Mouse (Mus musculus): ENCODE data around the gene Ctrl. TPM values are rescaled to one million over a fixed set of nuclear protein-coding genes. Genes with fewer than 3 reads are reported as not detected.

Gene Ctrl
- total RNA-seq, 2 experiments from 2014 or later = 0.90 to 1.5 TPM

DNA sequence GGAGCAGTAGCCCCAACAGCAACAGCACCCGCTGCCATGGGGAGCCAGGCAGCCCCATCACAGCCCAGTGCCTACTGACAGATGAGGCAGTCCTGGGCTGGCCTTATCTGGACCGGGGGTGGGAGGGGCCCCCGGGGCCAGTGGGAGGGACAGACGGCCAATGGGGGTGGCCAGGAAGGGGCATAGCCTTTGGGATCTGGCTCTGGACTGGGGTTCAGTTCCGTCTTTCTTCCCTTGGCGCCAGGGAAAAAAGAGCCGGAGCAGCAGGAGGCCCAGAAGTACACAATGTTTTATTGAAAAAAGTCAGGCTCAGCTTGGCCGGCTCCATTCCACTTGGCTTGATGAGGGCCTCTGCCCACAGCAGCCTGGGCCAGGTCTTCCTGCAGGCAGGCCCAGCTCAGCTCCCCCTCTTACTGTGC lies 9.7 kb upstream of the Ctrl start, which contains the start of gene Lcat:
Gene Lcat (minus strand): TSS at position 62 of the 419 bp plus-strand sequence.
- intact Hi-C loops (cut with DNase I) = no loop called here
- peak; percentile 49 to 53 for DNase-seq (ENCODE audit: extremely low spot score in 1 of 2, low spot score in 2 of 2)

DNA sequence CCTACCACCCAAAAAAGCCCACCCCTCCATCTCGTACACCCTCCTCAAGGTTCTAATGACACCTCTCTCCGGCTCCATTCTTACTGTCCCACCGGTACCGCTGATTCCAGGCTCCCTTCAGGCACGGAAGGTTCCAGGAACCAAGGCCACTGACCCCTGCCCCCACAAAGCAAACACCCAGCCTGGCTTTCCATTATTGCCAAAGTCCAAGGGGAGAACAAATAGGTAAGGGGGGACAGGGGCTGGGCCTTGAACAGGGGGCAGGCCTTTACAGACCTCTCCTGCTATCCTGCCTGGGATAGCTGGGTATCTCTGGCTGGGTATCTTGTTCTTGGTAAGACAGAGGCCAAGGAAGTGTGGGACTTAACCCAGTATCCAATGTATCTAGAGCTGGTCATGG lies 8.9 kb upstream of the Ctrl start:
- intact Hi-C loops (cut with DNase I) = no loop called here
- DNase-seq (ENCODE audit: extremely low spot score in 1 of 2, low spot score in 2 of 2) = no peak

DNA sequence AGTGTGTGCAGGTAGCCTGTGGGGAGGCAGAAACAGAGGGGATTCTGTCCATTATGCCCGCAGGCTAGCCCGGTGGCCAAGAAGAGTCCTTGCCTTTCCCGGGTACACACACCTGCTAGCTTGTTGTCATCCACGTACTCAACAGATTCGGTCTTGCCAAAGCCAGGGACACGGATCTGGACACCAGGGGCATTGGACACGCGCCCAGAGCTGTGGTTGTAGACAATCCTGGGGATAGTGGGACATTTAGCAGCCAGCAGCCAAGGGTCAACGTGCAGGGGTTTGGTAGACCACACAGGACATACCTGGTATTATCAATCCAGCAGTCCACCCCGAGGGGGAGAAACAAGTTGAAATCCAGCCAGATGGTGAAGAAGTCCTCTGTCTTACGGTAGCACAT lies 8.4 kb upstream of the Ctrl start:
- intact Hi-C loops (cut with DNase I) = no loop called here
- DNase-seq (ENCODE audit: extremely low spot score in 1 of 2, low spot score in 2 of 2) = no peak

DNA sequence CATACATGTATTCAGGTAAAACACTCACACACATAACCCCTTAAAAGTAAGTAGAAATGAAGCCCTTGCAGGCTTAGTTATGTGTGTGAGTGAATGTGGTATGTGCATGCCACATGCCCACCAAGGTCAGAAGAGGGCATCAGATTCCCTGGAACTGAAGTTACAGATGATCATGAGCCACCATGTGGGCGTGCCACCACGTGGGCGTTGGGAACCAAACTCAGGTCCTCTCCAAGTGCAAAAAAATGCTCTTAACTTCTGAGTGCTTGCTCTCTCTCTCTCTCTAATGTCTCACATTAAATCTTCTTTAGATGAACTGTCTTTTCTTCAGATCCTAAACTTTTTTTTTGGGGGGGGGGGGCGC lies 4.6 kb upstream of the Ctrl start, which contains the start of gene Psmb10:
Gene Psmb10 (minus strand): TSS at position 139 of the 364 bp plus-strand sequence.
- intact Hi-C loops (cut with DNase I) = loop anchor here (5.0 to 10.0 kb wide), 2 partner anchors 36 to 83 kb away; partner anchors contain the start of genes Cenpt, Pskh1 and Thap11
- DNase-seq (ENCODE audit: extremely low spot score in 1 of 2, low spot score in 2 of 2) = no peak

DNA sequence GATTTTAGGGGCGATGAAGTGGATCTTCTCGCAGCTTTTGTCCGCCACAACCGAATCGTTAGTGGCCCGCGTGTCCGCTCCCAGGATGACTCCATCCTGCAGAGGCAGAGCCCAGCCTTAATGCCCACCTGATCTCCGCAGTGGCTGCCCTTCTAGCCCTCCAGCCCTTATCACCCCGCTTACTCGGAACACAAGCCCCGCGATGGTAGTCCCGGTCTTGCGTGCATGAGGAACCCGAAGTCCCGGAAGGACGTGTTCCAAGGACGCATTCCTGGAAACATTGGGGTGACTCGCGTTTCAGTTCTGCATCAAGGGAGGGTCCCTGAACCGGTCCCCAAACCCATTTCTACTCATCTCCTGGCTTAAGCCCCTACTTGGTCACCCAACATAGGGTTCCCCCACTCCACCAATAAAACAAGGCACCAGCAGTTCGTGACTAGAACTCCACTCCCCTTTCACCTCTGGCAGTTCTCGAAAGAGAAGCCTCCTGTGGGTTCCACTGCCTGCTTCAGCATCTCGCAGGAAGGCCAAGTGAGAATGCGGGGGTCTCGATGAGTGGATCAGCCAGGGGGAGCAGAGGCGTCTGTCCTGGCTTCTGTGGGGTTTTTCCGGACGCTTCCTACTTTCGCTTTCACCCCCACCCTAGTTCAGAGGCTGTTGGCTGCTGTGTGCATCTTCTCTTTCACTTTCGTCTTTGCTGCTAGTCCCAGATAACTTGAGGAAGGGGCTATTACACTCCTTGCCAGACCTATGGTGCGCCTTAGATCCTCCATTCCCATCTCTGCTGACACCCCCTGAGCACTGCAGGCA lies 4.0 kb upstream of the Ctrl start:
- DNase-seq (ENCODE audit: extremely low spot score in 1 of 2, low spot score in 2 of 2) = peak; percentile 36 to 57
- intact Hi-C loops (cut with DNase I) = loop anchor here (5.0 to 10.0 kb wide), 2 partner anchors 35 to 83 kb away; partner anchors contain the start of genes Cenpt, Pskh1 and Thap11

DNA sequence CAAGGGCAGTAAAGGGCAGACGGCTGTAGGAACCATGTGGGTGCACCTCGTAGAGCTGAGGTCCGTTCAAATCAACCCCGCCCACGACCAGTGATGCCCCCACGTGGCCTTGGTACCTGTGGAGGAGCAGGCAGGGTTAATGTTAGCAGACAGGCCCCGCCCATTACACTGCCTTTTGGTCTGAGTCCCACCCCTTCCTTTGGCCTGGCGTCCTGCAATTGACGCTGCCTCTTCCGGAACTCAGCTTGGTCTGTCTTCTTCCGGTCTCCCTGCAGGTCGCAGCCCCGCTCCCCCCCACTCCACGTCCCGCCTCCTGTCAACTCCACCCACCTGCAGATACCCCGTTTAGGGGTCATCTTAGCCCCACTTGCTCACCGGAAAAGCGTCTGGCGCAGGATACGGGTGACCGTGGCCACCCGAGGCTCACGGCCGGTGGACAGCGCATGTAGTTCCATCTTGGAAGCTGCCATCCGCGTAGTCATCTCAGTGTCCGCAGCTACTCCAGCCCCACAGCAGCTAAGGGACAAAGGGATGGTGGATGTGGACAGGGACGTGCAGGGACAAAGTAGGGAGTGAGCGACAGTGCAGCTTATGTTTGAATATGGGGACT lies 3.3 kb upstream of the Ctrl start:
- peak; percentile 84 to 94 for DNase-seq (ENCODE audit: extremely low spot score in 1 of 2, low spot score in 2 of 2)
- intact Hi-C loops (cut with DNase I) = loop anchor here (5.0 to 10.0 kb wide), 2 partner anchors 35 to 82 kb away; partner anchors contain the start of genes Cenpt, Pskh1 and Thap11

DNA sequence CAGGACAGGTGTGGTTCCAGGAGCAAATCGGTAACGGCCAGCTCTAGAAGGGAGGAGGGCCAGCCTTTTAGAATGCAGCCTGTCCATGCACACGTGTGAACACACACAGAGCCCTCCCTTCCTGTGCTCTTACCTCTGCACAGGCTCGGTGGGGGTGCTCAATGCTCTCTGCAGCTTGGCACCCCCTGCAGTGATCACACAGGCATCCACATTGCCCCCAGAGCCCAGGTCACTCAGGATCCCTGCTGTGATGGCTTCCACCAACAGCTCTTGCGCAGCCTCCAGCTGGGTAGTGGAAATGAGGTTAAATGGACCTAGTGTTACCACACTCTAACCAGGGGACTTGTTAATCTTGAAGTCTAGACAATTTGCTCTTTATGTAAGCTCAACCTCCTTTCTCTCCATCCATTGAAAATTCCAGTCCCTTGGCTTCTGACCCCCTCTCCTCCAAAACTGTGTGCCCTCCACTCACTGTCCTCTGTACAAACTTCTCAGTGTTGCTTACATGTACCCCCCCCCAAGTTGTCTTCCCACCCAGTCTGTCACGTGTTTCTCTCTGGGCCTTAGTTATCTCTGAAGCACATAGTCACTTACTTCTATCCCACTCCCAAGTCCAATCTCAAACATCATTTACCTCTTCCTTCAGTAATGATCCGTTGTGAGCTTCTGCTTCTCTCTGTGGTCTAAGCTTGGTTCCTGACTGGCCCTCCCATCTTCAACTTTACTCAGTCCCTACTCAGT lies 2.4 kb upstream of the Ctrl start:
- no peak for DNase-seq (ENCODE audit: extremely low spot score in 1 of 2, low spot score in 2 of 2)
- intact Hi-C loops (cut with DNase I) = loop anchor here (5.0 to 10.0 kb wide), 2 partner anchors 34 to 81 kb away; partner anchors contain the start of genes Cenpt, Pskh1 and Thap11

DNA sequence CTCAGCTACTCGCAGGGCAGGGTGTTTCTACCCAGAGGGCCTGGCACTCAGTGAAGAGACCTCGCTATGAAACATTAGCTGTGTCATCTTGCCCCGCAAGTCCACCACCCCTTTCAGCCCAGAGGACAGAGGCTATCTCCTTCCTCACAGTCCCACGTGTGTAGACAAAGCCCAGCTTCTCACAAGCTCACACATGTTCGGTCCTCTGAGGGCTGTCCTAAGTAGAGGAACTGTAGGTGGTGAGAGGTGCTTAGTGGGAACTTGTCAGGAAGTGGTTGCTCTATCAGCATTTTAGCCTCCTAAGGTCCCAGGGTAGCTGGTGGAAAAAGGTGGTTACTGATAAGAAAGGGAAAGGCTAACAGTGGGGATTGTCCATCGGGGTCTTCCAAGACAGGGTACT lies 1.4 kb upstream of the Ctrl start:
- intact Hi-C loops (cut with DNase I) = loop anchor here (5.0 to 10.0 kb wide), 2 partner anchors 33 to 80 kb away; partner anchors contain the start of genes Cenpt, Pskh1 and Thap11

DNA sequence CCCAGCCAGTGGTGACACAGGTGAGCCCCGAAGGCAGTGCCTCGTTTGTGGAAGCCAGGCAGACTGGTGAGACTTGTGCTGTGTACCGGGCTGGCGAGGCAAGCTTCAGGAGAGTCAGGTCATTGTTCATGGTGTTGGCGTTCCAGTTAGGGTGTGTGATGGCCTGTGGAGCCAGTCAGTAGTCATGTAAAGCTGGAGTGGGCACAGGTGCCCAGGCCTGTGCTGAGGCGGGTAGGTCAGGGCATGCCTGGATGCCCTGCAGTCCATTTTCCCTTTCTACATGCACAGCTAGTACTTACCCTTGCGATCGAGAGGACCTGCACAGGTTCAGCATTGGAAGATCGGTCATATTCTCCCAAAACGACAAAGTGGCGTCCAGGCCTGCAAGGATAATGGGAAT lies 1.1 kb downstream of the Ctrl start:
- intact Hi-C loops (cut with DNase I) = loop anchor here (5.0 to 10.0 kb wide), 3 partner anchors 40 to 220 kb away; partner anchors contain the start of genes Cenpt, Nrn1l and Thap11
- DNase-seq (ENCODE audit: extremely low spot score in 1 of 2, low spot score in 2 of 2) = no peak

More for the DNA sequence above, 1.4 kb upstream of the Ctrl start:
- no peak for DNase-seq (ENCODE audit: extremely low spot score in 1 of 2, low spot score in 2 of 2)

DNA sequence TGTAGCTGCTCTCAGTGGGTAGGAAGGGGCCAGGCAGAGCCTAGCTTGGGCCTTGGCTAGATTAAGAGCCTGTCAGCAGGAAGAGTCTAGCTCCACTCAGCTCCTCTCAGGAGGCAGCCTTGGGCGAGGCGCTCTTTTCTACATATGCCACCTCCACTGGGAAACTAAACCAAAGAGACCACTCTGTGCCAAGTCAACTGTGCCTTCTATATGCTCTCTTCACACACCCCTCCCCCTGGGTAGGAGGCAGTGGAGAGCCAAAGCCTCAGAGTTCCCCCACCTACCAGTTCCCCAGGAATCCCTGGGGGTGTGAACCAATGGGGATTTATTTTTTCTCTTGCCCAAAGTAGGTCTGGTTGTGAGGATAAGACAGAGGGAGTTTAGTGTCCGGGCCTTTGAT lies 2.4 kb downstream of the Ctrl start:
- intact Hi-C loops (cut with DNase I) = loop anchor here (5.0 to 10.0 kb wide), 3 partner anchors 39 to 219 kb away; partner anchors contain the start of genes Cenpt, Nrn1l and Thap11

DNA sequence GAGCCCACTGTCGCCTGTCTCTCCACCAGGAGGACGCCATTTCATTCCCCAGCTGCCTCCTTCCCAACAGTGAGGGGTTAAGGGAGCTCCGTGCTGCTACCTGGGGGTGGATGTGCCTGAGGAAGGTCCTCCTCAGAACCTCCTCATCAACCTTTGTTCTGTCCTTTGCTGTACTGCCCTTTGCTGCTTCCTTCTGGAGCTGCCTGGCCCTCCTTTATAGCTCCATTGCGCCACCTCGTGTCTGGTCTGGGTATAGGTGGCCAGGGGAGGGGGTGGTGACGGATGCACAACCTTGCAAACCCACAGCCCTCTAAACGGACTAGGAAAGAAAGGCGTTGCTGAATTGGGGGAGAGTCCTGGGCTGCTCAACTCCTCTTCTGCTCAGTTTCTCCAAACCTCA lies 3.1 kb downstream of the Ctrl start:
- DNase-seq (ENCODE audit: extremely low spot score in 1 of 2, low spot score in 2 of 2) = peak; percentile 53 to 86
- intact Hi-C loops (cut with DNase I) = loop anchor here (5.0 to 10.0 kb wide), 3 partner anchors 38 to 218 kb away; partner anchors contain the start of genes Cenpt, Nrn1l and Thap11

More for the DNA sequence above, 2.4 kb downstream of the Ctrl start:
- no peak for DNase-seq (ENCODE audit: extremely low spot score in 1 of 2, low spot score in 2 of 2)

DNA sequence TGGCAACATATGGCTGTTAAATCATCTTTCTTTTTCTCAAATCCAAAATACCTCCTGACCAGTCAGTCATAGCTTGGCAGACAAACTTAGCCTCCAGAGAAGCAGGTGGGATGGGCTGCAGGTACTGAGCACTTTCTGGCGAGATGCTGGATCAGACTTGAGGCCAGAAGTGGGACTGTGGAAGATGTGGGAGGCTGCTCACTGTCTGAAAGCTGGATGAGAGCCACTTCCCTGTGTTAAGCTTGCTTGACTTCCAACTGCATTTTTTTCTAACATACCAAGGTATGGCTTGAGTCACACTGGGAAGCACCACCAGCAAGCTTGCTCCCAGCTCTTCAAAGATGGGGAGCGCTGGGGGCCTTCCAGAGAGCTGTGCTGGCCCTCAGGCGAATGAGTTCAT lies 8.5 kb downstream of the Ctrl start:
- no peak for DNase-seq (ENCODE audit: extremely low spot score in 1 of 2, low spot score in 2 of 2)

DNA sequence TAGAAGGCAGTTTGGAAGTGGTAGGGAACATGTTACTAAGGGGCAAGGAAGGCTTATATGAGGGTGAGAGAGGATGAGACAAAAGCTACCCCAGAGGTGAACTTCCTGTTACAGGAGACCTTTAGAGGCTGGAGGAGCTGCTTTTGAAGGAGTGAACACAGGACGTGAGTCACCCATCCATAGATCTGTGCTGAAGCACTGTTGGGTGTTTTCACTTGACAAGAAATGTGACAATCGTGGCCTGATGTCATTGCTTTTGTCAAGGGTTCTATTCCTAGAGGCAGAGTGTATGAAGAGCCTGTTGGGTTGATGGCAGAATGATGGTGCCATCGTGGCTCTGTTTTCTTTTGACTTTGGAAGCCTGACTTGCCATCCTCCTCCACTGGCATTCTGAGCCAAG lies 14.3 kb downstream of the Ctrl start:
- DNase-seq (ENCODE audit: extremely low spot score in 1 of 2, low spot score in 2 of 2) = no peak
- intact Hi-C loops (cut with DNase I) = no loop called here

More for the DNA sequence above, 8.5 kb downstream of the Ctrl start:
- intact Hi-C loops (cut with DNase I) = no loop called here

DNA sequence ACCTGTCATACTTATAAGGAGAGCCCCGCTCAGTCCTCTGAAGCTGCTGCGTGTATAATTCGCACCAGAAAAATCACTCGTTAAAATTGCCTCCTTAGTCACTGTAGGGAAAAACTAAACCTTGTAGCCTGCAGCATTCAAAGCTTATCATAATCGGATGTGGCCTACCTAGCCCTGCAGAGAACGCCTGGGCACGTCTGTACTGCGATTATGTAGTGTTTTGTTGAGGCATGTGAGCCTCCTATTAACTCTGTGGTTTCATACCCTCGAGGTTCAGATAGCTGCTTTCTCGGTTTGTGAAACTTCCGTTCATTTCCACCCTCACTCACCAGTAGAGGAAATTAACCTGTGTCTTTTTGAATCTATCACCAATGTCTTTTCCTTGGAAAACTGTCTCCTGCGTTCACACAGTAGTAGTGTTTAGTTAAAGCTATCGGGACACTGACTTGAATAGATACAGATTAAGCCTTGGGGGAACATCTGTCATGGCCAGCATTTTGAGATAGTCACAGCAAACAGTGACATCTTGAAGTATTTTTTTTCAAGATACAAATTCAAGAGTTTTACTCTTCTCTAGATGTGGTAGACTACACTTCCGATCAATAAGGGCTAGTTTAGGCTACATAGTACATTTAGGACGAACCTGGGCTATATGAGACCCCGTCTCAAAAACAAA lies 32.6 kb downstream of the Ctrl start:
- no peak for DNase-seq (ENCODE audit: extremely low spot score in 1 of 2, low spot score in 2 of 2)
- intact Hi-C loops (cut with DNase I) = loop anchor here (5.0 kb wide), 1 partner anchor 36 kb away; the partner anchor contains the start of gene Psmb10

DNA sequence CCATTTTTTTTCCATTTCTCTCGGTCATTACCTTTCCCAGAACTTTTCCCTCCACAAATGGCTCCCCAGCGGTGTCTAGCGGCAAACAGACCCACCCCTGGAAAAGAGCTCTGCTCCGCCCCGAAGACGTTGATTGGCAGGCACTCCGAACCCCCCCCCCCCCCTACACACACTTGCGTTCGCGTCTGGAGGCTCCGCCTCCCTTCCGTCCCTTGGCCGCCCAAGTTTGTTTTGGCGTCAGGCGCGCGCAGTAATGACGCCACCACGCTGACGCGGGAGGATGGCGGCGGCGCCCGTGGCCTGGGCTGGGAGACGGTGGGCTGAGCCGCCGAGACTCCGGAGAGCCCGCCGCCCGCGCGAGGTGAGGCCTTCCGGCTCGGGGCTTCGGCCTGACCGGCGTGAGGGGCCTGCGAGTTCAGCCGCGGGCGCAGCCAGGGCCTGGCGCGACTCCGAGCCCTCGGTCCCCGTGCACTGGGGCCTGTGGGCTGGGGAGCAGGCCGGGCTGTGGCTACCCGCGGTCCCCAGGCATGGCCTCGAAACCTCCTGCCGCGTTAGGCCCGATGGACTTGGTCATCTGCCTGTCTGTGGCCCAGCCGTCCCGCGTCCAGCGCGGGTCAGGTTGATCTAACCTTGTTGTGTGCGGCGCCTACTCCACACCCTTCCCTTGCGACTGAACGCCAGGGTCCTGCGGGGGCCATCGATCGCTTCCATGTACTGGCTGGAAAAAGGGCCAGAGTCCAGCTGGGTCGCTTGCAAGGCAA lies 33.3 kb downstream of the Ctrl start, which contains the start of gene Pskh1:
Gene Pskh1 (plus strand): TSS at position 262 of the 761 bp plus-strand sequence.
- intact Hi-C loops (cut with DNase I) = loop anchor here (5.0 kb wide), 1 partner anchor 37 kb away; the partner anchor contains the start of gene Psmb10
- DNase-seq (ENCODE audit: extremely low spot score in 1 of 2, low spot score in 2 of 2) = peak; percentile 89 to 95

DNA sequence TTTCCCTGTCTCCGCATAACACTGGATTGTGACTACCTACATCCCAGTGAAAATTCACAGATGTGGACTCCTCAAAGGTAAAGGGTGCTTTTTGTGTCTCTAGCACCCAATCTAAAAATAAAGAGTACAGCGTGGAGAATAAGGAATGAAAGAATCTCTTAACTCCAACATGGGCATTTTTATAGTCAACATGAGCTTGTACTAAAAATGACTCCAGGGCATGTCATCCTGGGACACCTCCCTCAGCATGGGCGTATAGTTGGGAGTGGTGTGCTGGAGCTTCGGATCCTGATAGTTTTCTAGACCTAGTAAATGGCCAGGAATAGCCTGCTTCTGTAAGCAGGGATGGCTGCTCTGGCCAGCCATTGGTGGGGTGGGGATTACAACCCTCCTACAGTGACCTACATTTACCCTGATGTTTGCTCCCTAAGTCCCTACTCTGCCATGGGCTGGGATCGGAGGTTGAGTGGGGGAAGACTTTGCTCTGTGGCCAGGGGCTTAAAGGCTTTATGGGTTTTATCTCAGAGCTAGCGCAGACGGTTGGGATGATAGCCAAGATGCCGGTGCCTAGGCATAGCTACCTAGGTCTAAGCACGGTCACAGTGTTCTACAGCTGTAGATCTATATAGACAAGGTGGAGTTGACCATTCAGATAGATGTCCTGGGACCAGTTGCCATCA lies 35.7 kb downstream of the Ctrl start:
- DNase-seq (ENCODE audit: extremely low spot score in 1 of 2, low spot score in 2 of 2) = no peak
- intact Hi-C loops (cut with DNase I) = no loop called here

DNA sequence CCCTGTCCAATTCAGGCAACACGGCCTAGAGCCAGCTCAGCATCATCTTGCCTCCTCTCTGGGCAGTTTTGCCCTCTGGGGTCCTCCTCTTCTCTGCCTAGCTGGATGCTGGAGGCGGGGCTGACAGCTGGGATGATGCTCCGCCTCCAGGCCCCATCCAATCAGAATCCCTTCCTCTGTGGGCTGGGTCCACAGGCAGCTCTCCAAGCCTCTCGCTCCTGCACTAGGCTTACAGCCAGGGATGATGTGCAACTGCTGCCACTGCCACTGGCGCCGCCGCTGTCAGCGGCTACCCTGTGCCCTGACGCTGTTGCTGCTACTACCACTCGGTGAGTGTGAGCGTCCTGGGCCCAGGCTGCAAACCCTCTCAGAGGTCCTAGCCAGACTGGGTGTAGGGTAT lies 40.3 kb downstream of the Ctrl start, which contains the start of gene Nrn1l:
Gene Nrn1l (plus strand): TSS at position 229 of the 400 bp plus-strand sequence.
- intact Hi-C loops (cut with DNase I) = loop anchor here (5.0 kb wide), 2 partner anchors 39 to 129 kb away; partner anchors contain the start of gene Ctrl
- peak; percentile 66 to 87 for DNase-seq (ENCODE audit: extremely low spot score in 1 of 2, low spot score in 2 of 2)
